Mouse (Mus musculus): Measurements from ENCODE around the gene Tenm4.

DNA sequence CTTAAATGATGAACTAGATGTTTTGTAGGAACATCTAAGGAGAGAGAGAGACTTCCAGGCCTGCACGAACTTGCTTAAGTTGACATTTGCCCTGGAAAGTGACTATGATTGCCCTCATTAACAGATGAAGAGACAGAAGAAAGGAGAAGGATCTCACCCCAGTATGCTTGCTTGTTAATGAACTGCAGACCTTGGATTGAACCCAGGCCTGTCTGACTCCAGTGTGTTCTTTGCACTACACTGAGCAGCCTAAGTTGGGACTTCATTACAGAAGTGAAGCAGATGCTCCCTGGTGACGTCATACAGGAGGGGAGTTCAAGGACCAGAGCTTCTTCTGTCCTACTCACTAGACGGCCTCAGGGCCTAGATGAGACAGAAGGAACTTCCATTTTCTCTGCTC is 247.1 kb downstream of the Tenm4 start:
- TF ChIP-seq CTCF (IDR thresholded peaks at IDR 0.05; ENCODE audit: low read depth) (no peak), EP300 (IDR thresholded peaks at IDR 0.05; ENCODE audit: low read depth) (no peak)

All from liver, postnatal 0 days (tissue).